Mouse (Mus musculus) heart, embryonic 11.5 days (tissue): ENCODE results near the gene Ebi3. TPM values are rescaled to one million over a fixed set of nuclear protein-coding genes. Genes with fewer than 3 reads are reported as not detected.
A peak's percentile ranks its signal among the peaks of the same experiment; 100 is the strongest.

Experiments used
- ATAC-seq: fragments of 200-750 bp; cut with Nextera tagmentation; replicated peaks from 2 replicates; pipeline ENCODE4 v1.8.0; 2017; ENCODE audit warnings: moderate library complexity; ENCODE audit not compliant: insufficient number of reproducible peaks, low FRiP score, low TSS enrichment
- H3K27ac ChIP-seq: fragments of 300-500 bp; sonication (generic); 2 replicates; pipeline ENCODE4 v1.5.1; 2014; ENCODE audit warnings: mild to moderate bottlenecking, low read depth, low read length
- H3K27me3 ChIP-seq: fragments of 300-500 bp; sonication (generic); 2 replicates; pipeline ENCODE4 v1.6.1; 2014; ENCODE audit warnings: mild to moderate bottlenecking, low read length, mixed read lengths; ENCODE audit not compliant: control insufficient read depth, insufficient read depth
- H3K36me3 ChIP-seq: fragments of 300-500 bp; sonication (generic); 2 replicates; pipeline ENCODE4 v1.6.1; 2014; ENCODE audit warnings: mild to moderate bottlenecking, low read length, moderate library complexity, mixed read lengths; ENCODE audit not compliant: control insufficient read depth, insufficient read depth
- H3K4me1 ChIP-seq: fragments of 300-500 bp; sonication (generic); 2 replicates; pipeline ENCODE4 v1.6.1; 2014; ENCODE audit warnings: low read length; ENCODE audit not compliant: control insufficient read depth, insufficient read depth
- H3K4me2 ChIP-seq: fragments of 300-500 bp; sonication (generic); 2 replicates; pipeline ENCODE4 v1.6.1; 2014; ENCODE audit warnings: mild to moderate bottlenecking, moderate library complexity
- H3K4me3 ChIP-seq: fragments of 300-500 bp; sonication (generic); 2 replicates; pipeline ENCODE4 v1.5.1; 2014; ENCODE audit warnings: low read depth, low read length
- H3K9ac ChIP-seq: fragments of 300-500 bp; sonication (generic); 2 replicates; pipeline ENCODE4 v1.6.1; 2014; ENCODE audit warnings: mild to moderate bottlenecking, low read depth, low read length, moderate library complexity
- H3K9me3 ChIP-seq: fragments of 300-500 bp; sonication (generic); replicated peaks from 2 replicates; pipeline ENCODE4 v1.6.1; 2016; ENCODE audit warnings: low read length; ENCODE audit not compliant: control insufficient read depth
- WGBS: fragments of 180-500 bp; shearing (Covaris S2); extraction: QIAGEN DNeasy Blood & Tissue Kit; methylation state at CpG from one replicate; pipeline ENCODE4 v1.1.7; 2014; ENCODE audit not compliant: insufficient replicate concordance; 5-methylcytosine and 5-hydroxymethylcytosine counted together
- polyA plus RNA-seq: library from polyadenylated mRNA; unstranded; fragments of >200 nt; fragmentation: Nextera tagmentation; extraction: Ambion mirVana; gene quantifications from 2 replicates; pipeline ENCODE4 v1.2.1, GENCODE M21; 2014

Ebi3 gene
- polyA plus RNA-seq, 1 experiment from 2014 or later = 0.19 TPM

DNA sequence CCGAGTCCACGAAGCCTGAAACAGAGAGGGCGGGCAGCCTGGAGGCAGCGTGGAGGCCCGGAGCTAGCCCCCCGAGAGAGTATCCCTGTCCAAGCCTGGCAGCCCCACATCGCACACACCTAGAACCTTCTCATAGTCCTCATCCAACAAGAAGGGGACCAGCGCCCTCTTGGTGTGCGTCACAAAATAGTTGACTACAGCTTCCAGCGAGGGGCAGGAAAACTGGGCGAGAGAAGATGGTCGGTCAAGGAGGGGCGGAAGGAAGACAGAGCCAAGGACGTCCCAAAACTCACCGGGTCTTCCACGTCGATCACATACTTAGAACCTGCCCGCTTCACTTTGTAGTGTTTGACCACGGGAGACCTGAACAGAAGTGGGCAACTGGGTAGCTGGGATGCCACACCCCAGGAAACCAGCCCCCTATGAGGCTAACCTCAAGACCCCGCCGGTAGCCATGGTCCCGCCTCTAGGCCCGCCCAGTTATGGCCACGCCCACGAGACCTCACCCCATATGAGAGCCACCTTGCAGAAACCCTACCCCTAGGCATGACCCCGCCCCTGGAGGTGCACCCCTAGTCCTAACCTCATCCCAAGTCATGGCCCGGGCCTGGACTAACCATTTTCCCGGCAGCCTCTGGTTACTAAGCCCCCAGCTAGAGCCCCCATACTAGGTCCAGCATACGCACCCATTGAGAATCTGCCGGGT lies 47.5 kb downstream of the Ebi3 start:
- peak overlapping the region; percentile 50 for H3K4me2 ChIP-seq
- ATAC-seq = peak; percentile 46; the same call in 1 of the 2 replicates
- peak overlapping the region; percentile 5; the same call in 1 of the 2 replicates for H3K4me3 ChIP-seq

DNA sequence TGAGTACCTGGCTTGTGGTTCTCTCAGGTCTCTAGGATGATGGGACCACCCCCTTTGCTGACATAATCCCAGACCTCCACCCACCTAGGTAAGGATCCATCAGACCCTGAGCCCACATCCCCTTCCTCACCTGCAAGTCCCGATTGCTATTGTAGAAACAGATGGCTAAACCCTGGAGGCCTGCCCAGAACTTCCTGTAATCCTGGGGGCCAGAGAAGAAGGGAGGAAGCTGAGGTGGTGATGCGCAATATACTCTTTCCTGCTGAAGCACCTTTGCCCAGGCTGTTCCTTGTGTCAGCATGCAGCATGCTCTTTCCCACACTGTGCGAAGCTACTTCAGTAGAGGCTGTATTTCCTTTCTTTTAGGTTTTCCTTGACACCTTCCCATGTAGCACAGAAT lies 50.6 kb downstream of the Ebi3 start:
- Histone ChIP-seq H3K4me2 (no peak overlapping the region), H3K36me3 (no peaks in the 10 kb centered on the region), H3K4me3 (no peak overlapping the region), H3K27ac (no peak overlapping the region), H3K9me3 (no peaks in the 10 kb centered on the region), H3K9ac (no peak overlapping the region), H3K27me3 (peaks cover 14% of the 10 kb centered on the region), H3K4me1 (peaks cover 10% of the 10 kb centered on the region)
- WGBS = 73% methylated on average over 3 of the region's 3 CpGs
- no peak for ATAC-seq

More for the DNA sequence above, 47.5 kb downstream of the Ebi3 start:
- Histone ChIP-seq H3K4me1 (no peaks in the 10 kb centered on the region), H3K27ac (no peak overlapping the region), H3K36me3 (no peaks in the 10 kb centered on the region), H3K9me3 (no peaks in the 10 kb centered on the region), H3K27me3 (peaks cover 14% of the 10 kb centered on the region), H3K9ac (no peak overlapping the region)
- WGBS = 9% methylated on average over 30 of the region's 30 CpGs

DNA sequence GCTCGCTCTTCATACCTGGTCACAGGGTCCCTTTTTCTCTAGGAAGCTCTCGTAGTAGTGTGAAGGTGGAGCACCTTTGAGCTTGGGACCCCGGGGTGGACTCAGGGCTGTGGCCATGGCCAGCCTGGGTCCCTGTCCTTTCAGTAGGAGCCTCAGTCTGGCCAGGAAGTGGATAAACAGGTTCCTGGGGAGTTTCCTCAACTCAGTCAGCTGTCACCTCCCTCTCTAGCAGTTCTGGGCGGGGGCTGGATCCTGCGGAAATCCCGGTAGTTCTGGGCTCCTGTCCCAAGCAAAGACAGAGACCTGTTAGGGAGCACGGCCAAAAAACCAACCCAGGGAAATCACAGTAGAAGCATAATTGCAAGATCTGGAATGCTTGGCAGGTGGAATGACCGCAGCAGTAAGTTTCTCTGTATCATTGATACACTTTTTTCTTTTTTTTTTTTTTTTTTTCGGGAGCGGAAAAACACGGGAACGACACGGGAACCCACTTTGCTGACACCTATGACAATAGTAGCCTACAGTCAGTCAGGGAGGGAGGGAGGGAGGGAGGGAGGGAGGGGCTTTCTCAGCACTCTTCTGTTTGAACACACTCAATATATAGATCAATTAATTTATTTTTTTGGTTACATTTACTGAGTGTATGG lies 53.1 kb downstream of the Ebi3 start, which contains the start of the genes Stap2 and Mpnd:
TSS of gene Stap2 (minus strand) at position 170 of the 647 bp plus-strand sequence.
TSS of gene Mpnd (plus strand) at position 297 of the 647 bp plus-strand sequence.
- WGBS = 28% methylated on average over 13 of the region's 13 CpGs
- H3K4me3 ChIP-seq = peak within 1 kb of the TSS; percentile 22
- peak within 1 kb of the TSS; percentile 35 for H3K4me2 ChIP-seq
- no peak for ATAC-seq
- peaks cover 6% of the 10 kb centered on the region for H3K27me3 ChIP-seq
- no peak within 1 kb of the TSS for H3K27ac ChIP-seq
- no peaks in the 10 kb centered on the region for H3K36me3 ChIP-seq
- H3K9me3 ChIP-seq = no peaks in the 10 kb centered on the region
- peaks cover 18% of the 10 kb centered on the region for H3K4me1 ChIP-seq
- H3K9ac ChIP-seq = 0 out of 2 replicates have a peak within 1 kb of the TSS, but pooled peaks have one; percentile 34

Other genes starting within 250 kb of the Ebi3 start
- gene Pot1b, start 240.0 kb upstream of the Ebi3 start, polyA plus RNA-seq = 4.4 and 6.2 TPM in 2 replicates
- 0.17 TPM in 1 of 2 replicates, not detected in the other for gene Adgre4, start 202.7 kb upstream of the Ebi3 start, polyA plus RNA-seq
- gene Zfp119a, start 73.7 kb upstream of the Ebi3 start, polyA plus RNA-seq = 6.2 and 7.7 TPM in 2 replicates
- 9.4 and 9.6 TPM in 2 replicates for gene Zfp959, start 60.5 kb upstream of the Ebi3 start, polyA plus RNA-seq
- gene Zfp119b, start 3.1 kb upstream of the Ebi3 start, polyA plus RNA-seq = 3.6 and 4.1 TPM in 2 replicates
- 15.5 and 18.1 TPM in 2 replicates for gene Yju2, start 6.5 kb downstream of the Ebi3 start, polyA plus RNA-seq
- 10.8 and 11.9 TPM in 2 replicates for gene Shd, start 17.8 kb downstream of the Ebi3 start, polyA plus RNA-seq
- 5.0 and 5.2 TPM in 2 replicates for gene Fsd1, start 33.9 kb downstream of the Ebi3 start, polyA plus RNA-seq
- 7.2 and 8.1 TPM in 2 replicates for gene Stap2, start 52.9 kb downstream of the Ebi3 start, polyA plus RNA-seq
- 67.6 and 68.3 TPM in 2 replicates for gene Mpnd, start 53.1 kb downstream of the Ebi3 start, polyA plus RNA-seq
- 89.9 and 90.6 TPM in 2 replicates for gene Sh3gl1, start 84.0 kb downstream of the Ebi3 start, polyA plus RNA-seq
- 13.4 and 13.5 TPM in 2 replicates for gene Chaf1a, start 87.8 kb downstream of the Ebi3 start, polyA plus RNA-seq
- 37.3 and 39.4 TPM in 2 replicates for gene Ubxn6, start 122.4 kb downstream of the Ebi3 start, polyA plus RNA-seq
- gene Hdgfl2, start 127.0 kb downstream of the Ebi3 start, polyA plus RNA-seq = 77.2 and 82.9 TPM in 2 replicates
- 0.10 and 0.11 TPM in 2 replicates for gene Plin4, start 157.2 kb downstream of the Ebi3 start, polyA plus RNA-seq
- 0.18 and 0.33 TPM in 2 replicates for gene Plin5, start 165.0 kb downstream of the Ebi3 start, polyA plus RNA-seq
- gene Lrg1, start 169.4 kb downstream of the Ebi3 start, polyA plus RNA-seq = not detected in 2 replicates
- 0.11 and 0.33 TPM in 2 replicates for gene Sema6b, start 187.7 kb downstream of the Ebi3 start, polyA plus RNA-seq
- gene Tnfaip8l1, start 209.8 kb downstream of the Ebi3 start, polyA plus RNA-seq = 4.7 and 6.0 TPM in 2 replicates
- gene Mydgf, start 231.3 kb downstream of the Ebi3 start, polyA plus RNA-seq = 78.6 and 87.8 TPM in 2 replicates